Mouse (Mus musculus) limb, embryonic 13.5 days (tissue): ENCODE data around the gene 4930539E08Rik. TPM values are rescaled to one million over a fixed set of nuclear protein-coding genes. Genes with fewer than 3 reads are reported as not detected.

ENCODE experiments used
- polyA plus RNA-seq: library from polyadenylated mRNA; unstranded; fragments of >200 nt; fragmentation: Nextera tagmentation; extraction: Ambion mirVana; gene quantifications from 2 replicates; pipeline ENCODE4 v1.2.1, GENCODE M21; 2015

The 4930539E08Rik gene
- polyA plus RNA-seq, 1 experiment from 2014 or later: 0.27 TPM

Other genes starting within 250 kb of the 4930539E08Rik start
- gene Slc26a8, start 225.1 kb downstream of the 4930539E08Rik start, polyA plus RNA-seq: 0.98 and 1.2 TPM in 2 replicates
- 37.1 and 37.8 TPM in 2 replicates for gene Mapk14, start 224.0 kb downstream of the 4930539E08Rik start, polyA plus RNA-seq
- gene AC170998.1, start 189.2 kb downstream of the 4930539E08Rik start, polyA plus RNA-seq: 3.2 and 3.7 TPM in 2 replicates
- gene Mapk13, start 146.0 kb downstream of the 4930539E08Rik start, polyA plus RNA-seq: 29.0 and 29.8 TPM in 2 replicates
- 11.3 and 11.8 TPM in 2 replicates for gene Brpf3, start 114.2 kb downstream of the 4930539E08Rik start, polyA plus RNA-seq
- 0.38 and 0.53 TPM in 2 replicates for gene Pnpla1, start 56.9 kb downstream of the 4930539E08Rik start, polyA plus RNA-seq
- not detected in 2 replicates for gene Pxt1, start 28.5 kb upstream of the 4930539E08Rik start, polyA plus RNA-seq
- 105 and 120 TPM in 2 replicates for gene Kctd20, start 36.6 kb upstream of the 4930539E08Rik start, polyA plus RNA-seq
- 119 and 120 TPM in 2 replicates for gene Stk38, start 92.7 kb upstream of the 4930539E08Rik start, polyA plus RNA-seq
- 694 and 714 TPM in 2 replicates for gene Srsf3, start 117.3 kb upstream of the 4930539E08Rik start, polyA plus RNA-seq
- 91.0 and 92.1 TPM in 2 replicates for gene Cdkn1a, start 175.7 kb upstream of the 4930539E08Rik start, polyA plus RNA-seq
- 0.34 and 0.80 TPM in 2 replicates for gene Rab44, start 198.8 kb upstream of the 4930539E08Rik start, polyA plus RNA-seq